In genomic region chr1:91465244-91465643, GRCm38 (mm10) we compare ENCODE assay signal across 11 mouse cellular contexts. TPM values are rescaled to one million over a fixed set of nuclear protein-coding genes. Genes with fewer than 3 reads are reported as not detected.
DNase-seq lines count a peak whose midpoint lies in the region; ATAC-seq and TF ChIP-seq lines count a peak whose summit lies in the region.
"Had no signal": no experiment of that assay in that cellular context is flagged by ENCODE, and none has a peak within 500 bp of the region (broad histone marks: within the 10 kb centered on the region; RNA-seq: fewer than 3 reads in every experiment).

No protein-coding gene starts in this region.

- H3K4me3 ChIP-seq in heart, postnatal 0 days (ENCODE audit: low read depth, low read length) = no peak overlapping the region
- H3K4me3 ChIP-seq in kidney, adult 2 months (ENCODE audit: insufficient read depth, low read depth, low read length) = no peak overlapping the region
- 0 out of 2 replicates have a peak overlapping the region, but pooled peaks have one; percentile 16 for H3K4me3 ChIP-seq in liver, embryonic 16.5 days (ENCODE audit: low read depth, low read length)
- H3K4me3 ChIP-seq in cerebellum, adult 2 months (replicated peaks; ENCODE audit: insufficient read depth, low read depth, low read length) = no peak overlapping the region
- H3K4me3 ChIP-seq: limb, embryonic 15.5 days had no signal

- H3K27ac ChIP-seq in heart, postnatal 0 days (ENCODE audit: low read depth) = no peak overlapping the region
- H3K27ac ChIP-seq in kidney, adult 2 months (ENCODE audit: insufficient read depth, low read depth, low read length) = peak overlapping the region; percentile 86
- H3K27ac ChIP-seq in liver, embryonic 16.5 days (ENCODE audit: low read length) = peak overlapping the region; percentile 79
- no peak overlapping the region for H3K27ac ChIP-seq in cerebellum, adult 2 months (ENCODE audit: insufficient read depth, low read length)
- H3K27ac ChIP-seq: limb, embryonic 15.5 days had no signal

- no peaks in the 10 kb centered on the region for H3K9me3 ChIP-seq in heart, postnatal 0 days (replicated peaks; ENCODE audit: control insufficient read depth, low read length)
- no peaks in the 10 kb centered on the region for H3K9me3 ChIP-seq in liver, embryonic 16.5 days (replicated peaks; ENCODE audit: control insufficient read depth, low read length)
- H3K9me3 ChIP-seq: limb, embryonic 15.5 days had no signal

- WGBS in heart, postnatal 0 days = 7% methylated on average over 1 of the region's 1 CpGs
- WGBS in kidney, adult 2 months = 13% methylated on average over 1 of the region's 1 CpGs
- WGBS in liver, embryonic 16.5 days (ENCODE audit: insufficient replicate concordance) = 7% methylated on average over 1 of the region's 1 CpGs
- 13% methylated on average over 1 of the region's 1 CpGs for WGBS in cerebellum, adult 2 months

- TF ChIP-seq CTCF in heart, postnatal 0 days (IDR thresholded peaks at IDR 0.05; ENCODE audit: low read depth) = no peak
- no peak for TF ChIP-seq CTCF in kidney, adult 2 months (conservative IDR thresholded peaks at IDR 0.05; ENCODE audit: insufficient read depth, insufficient read length, low read depth, low read length)
- no peak for TF ChIP-seq CTCF in cerebellum, adult 2 months (IDR thresholded peaks at IDR 0.05; ENCODE audit: borderline replicate concordance, insufficient read depth, low read depth, low read length)

- ATAC-seq in heart, postnatal 0 days (ENCODE audit: insufficient read depth, low read depth) = peak; percentile 83
- ATAC-seq in liver, embryonic 16.5 days (ENCODE audit: low read depth) = peak; percentile 79

- H3K9ac ChIP-seq in heart, postnatal 0 days (replicated peaks; ENCODE audit: low read depth, low read length) = no peak overlapping the region
- H3K9ac ChIP-seq in liver, embryonic 16.5 days (ENCODE audit: low read depth, low read length) = no peak overlapping the region; the same call in 1 of the 2 replicates
- H3K9ac ChIP-seq: limb, embryonic 15.5 days had no signal

- TF ChIP-seq EP300 in heart, postnatal 0 days (IDR thresholded peaks at IDR 0.05; ENCODE audit: low read depth) = no peak

- intact Hi-C loops in left cerebral cortex, postnatal 25 days (cut with DNase I) = no loop called here

- no peaks in the 10 kb centered on the region for H3K27me3 ChIP-seq in heart, postnatal 0 days (ENCODE audit: control insufficient read depth, insufficient read depth, low read length)
- no peaks in the 10 kb centered on the region for H3K27me3 ChIP-seq in kidney, adult 2 months (replicated peaks; ENCODE audit: control insufficient read depth, insufficient read depth, low read length)
- H3K27me3 ChIP-seq in liver, embryonic 16.5 days (ENCODE audit: control insufficient read depth, insufficient read depth, low read depth, low read length) = no peaks in the 10 kb centered on the region
- H3K27me3 ChIP-seq in cerebellum, adult 2 months (ENCODE audit: control insufficient read depth, insufficient read depth, low read length) = no peaks in the 10 kb centered on the region
- H3K27me3 ChIP-seq: limb, embryonic 15.5 days had no signal

- TF ChIP-seq POLR2A in kidney, adult 2 months (IDR thresholded peaks at IDR 0.05; ENCODE audit: low read depth, low read length) = no peak
- TF ChIP-seq POLR2A in cerebellum, adult 2 months (IDR thresholded peaks at IDR 0.05; ENCODE audit: borderline replicate concordance, insufficient read depth, low read length) = no peak

- H3K36me3 ChIP-seq in heart, postnatal 0 days (replicated peaks; ENCODE audit: control insufficient read depth, insufficient read depth, low read length) = no peaks in the 10 kb centered on the region
- H3K36me3 ChIP-seq in kidney, adult 2 months (ENCODE audit: control insufficient read depth, insufficient read depth, low read length) = no peaks in the 10 kb centered on the region
- H3K36me3 ChIP-seq in liver, embryonic 16.5 days (ENCODE audit: control insufficient read depth, insufficient read depth) = no peaks in the 10 kb centered on the region
- H3K36me3 ChIP-seq: limb, embryonic 15.5 days had no signal

- peak; percentile 37 for DNase-seq in heart, postnatal 0 days (ENCODE audit: low spot score)
- DNase-seq in heart, adult 9 months (ENCODE audit: low spot score in 2 of 2) = no peak
- peak; percentile 91 for DNase-seq in kidney, adult 2 months
- DNase-seq in yolk sac, embryonic 10.5 days (ENCODE audit: low spot score) = peak; percentile 73
- DNase-seq in adrenal gland, adult 2 months = no peak
- no peak for DNase-seq in cerebellum, adult 2 months
- DNase-seq in left cerebral cortex, postnatal 25 days (ENCODE audit: low spot score in 2 of 2) = no peak
- DNase-seq: cerebellum, adult 9-11 months; thymus, adult 18-20 months had no signal

- peaks cover 16% of the 10 kb centered on the region for H3K4me1 ChIP-seq in heart, postnatal 0 days (ENCODE audit: control insufficient read depth, insufficient read depth)
- H3K4me1 ChIP-seq in kidney, adult 2 months (ENCODE audit: control insufficient read depth, insufficient read depth, low read length) = peaks cover 33% of the 10 kb centered on the region
- peaks cover 3% of the 10 kb centered on the region for H3K4me1 ChIP-seq in liver, embryonic 16.5 days (ENCODE audit: control insufficient read depth, low read depth, low read length)
- no peaks in the 10 kb centered on the region for H3K4me1 ChIP-seq in cerebellum, adult 2 months (ENCODE audit: control insufficient read depth, insufficient read depth, low read length)

- H3K4me2 ChIP-seq in heart, postnatal 0 days (ENCODE audit: low read depth, low read length) = no peak overlapping the region
- peak overlapping the region; percentile 24 for H3K4me2 ChIP-seq in liver, embryonic 16.5 days (ENCODE audit: low read depth, low read length)
- H3K4me2 ChIP-seq: limb, embryonic 15.5 days had no signal

RNA-seq across cellular contexts. Expression of gene Per2, which starts 6.1 kb away (rescaled TPM):
- total RNA-seq in heart, postnatal 0 days (2014; rRNA removed; ENCODE audit: low replicate concordance) = 11.1 and 14.0 TPM in 2 replicates
- 2.3 and 3.3 TPM in 2 replicates for polyA plus RNA-seq in heart, postnatal 0 days (2015; fragmentation: Nextera tagmentation; extraction: Ambion mirVana)
- 5.6 and 6.8 TPM in 2 replicates for polyA plus RNA-seq in kidney, adult 2 months (2012; rRNA removed)
- 3.6 and 4.1 TPM in 2 replicates for polyA plus RNA-seq in liver, embryonic 16.5 days (2015; fragmentation: Nextera tagmentation; extraction: Ambion mirVana)
- 10 to 100 TPM; 22.2 to 68.7 TPM for total RNA-seq in adrenal gland, adult 2 months (2021)
- polyA plus RNA-seq in adrenal gland, adult 2 months (2012; rRNA removed) = 24.7 and 40.0 TPM in 2 replicates
- polyA plus RNA-seq in cerebellum, adult 2 months (2012; rRNA removed) = 15.4 and 18.1 TPM in 2 replicates
- 10 to 100 TPM; 25.3 to 30.0 TPM for total RNA-seq in left cerebral cortex, postnatal 25 days (2021)

RNA-seq across cellular contexts. Expression of gene Traf3ip1, which starts 29.2 kb away (rescaled TPM):
- total RNA-seq in heart, postnatal 0 days (2014; rRNA removed; ENCODE audit: low replicate concordance) = 2.0 and 3.4 TPM in 2 replicates
- 2.8 TPM in 2 replicates for polyA plus RNA-seq in heart, postnatal 0 days (2015; fragmentation: Nextera tagmentation; extraction: Ambion mirVana)
- 9.8 and 11.2 TPM in 2 replicates for polyA plus RNA-seq in kidney, adult 2 months (2012; rRNA removed)
- polyA plus RNA-seq in liver, embryonic 16.5 days (2015; fragmentation: Nextera tagmentation; extraction: Ambion mirVana) = 1.5 and 2.0 TPM in 2 replicates
- total RNA-seq in adrenal gland, adult 2 months (2021) = 10 to 100 TPM; 10.1 to 11.8 TPM
- polyA plus RNA-seq in adrenal gland, adult 2 months (2012; rRNA removed) = 6.2 and 6.8 TPM in 2 replicates
- 17.6 and 20.0 TPM in 2 replicates for polyA plus RNA-seq in cerebellum, adult 2 months (2012; rRNA removed)
- 10 to 100 TPM; 15.5 to 15.8 TPM for total RNA-seq in left cerebral cortex, postnatal 25 days (2021)

RNA-seq across cellular contexts. Expression of gene Hes6, which starts 51.4 kb away (rescaled TPM):
- 81.4 and 82.5 TPM in 2 replicates for total RNA-seq in heart, postnatal 0 days (2014; rRNA removed; ENCODE audit: low replicate concordance)
- polyA plus RNA-seq in heart, postnatal 0 days (2015; fragmentation: Nextera tagmentation; extraction: Ambion mirVana) = 61.0 and 64.3 TPM in 2 replicates
- polyA plus RNA-seq in kidney, adult 2 months (2012; rRNA removed) = 64.1 and 66.7 TPM in 2 replicates
- 18.6 and 19.7 TPM in 2 replicates for polyA plus RNA-seq in liver, embryonic 16.5 days (2015; fragmentation: Nextera tagmentation; extraction: Ambion mirVana)
- total RNA-seq in adrenal gland, adult 2 months (2021) = 100 to 1,000 TPM; 190 to 273 TPM
- polyA plus RNA-seq in adrenal gland, adult 2 months (2012; rRNA removed) = 252 and 309 TPM in 2 replicates
- 28.2 and 31.4 TPM in 2 replicates for polyA plus RNA-seq in cerebellum, adult 2 months (2012; rRNA removed)
- 10 to 100 TPM; 12.4 to 13.1 TPM for total RNA-seq in left cerebral cortex, postnatal 25 days (2021)

Comparison
In these comparisons a context has a peak if more than half of its experiments do, and no peak if none do; other contexts are left out.
1. DNase-seq: peak in heart, postnatal 0 days (single experiment), kidney, adult 2 months (single experiment) and yolk sac, embryonic 10.5 days (single experiment); none in heart, adult 9 months (0 of 2), adrenal gland, adult 2 months (single experiment), cerebellum, adult 2 months (0 of 2) and left cerebral cortex, postnatal 25 days (0 of 2).
2. H3K27ac ChIP-seq: peak in kidney, adult 2 months (single experiment) and liver, embryonic 16.5 days (single experiment); none in heart, postnatal 0 days (single experiment) and cerebellum, adult 2 months (single experiment).